Mouse (Mus musculus) thymus, adult 2 months (tissue): ENCODE measurements around the gene Gm44973.

Experiments
- CTCF ChIP-seq: fragments of 200-500 bp; IDR thresholded peaks from 2 replicates; pipeline ENCODE4 v1.5.1; 2012; ENCODE audit warnings: mild to moderate bottlenecking, control low read depth, low read length, moderate library complexity, borderline replicate concordance; ENCODE audit not compliant: control insufficient read depth, poor library complexity, insufficient read depth; ENCODE audit errors: extremely low read depth
- POLR2A ChIP-seq: fragments of 200-500 bp; IDR thresholded peaks from 2 replicates; pipeline ENCODE4 v1.6.1; 2012; ENCODE audit warnings: mild to moderate bottlenecking, low read length, control low read depth, moderate library complexity; ENCODE audit not compliant: control insufficient read depth, poor library complexity, insufficient read depth; ENCODE audit errors: extremely low read depth

- TF ChIP-seq CTCF, result no peak
- TF ChIP-seq POLR2A, result no peak
Observed at GRCm38 (mm10) chr7:4995268-4996002, 19.9 kb upstream of the Gm44973 start.
